Mouse (Mus musculus): Measurements from ENCODE around the gene Camkk2. TPM values are rescaled to one million over a fixed set of nuclear protein-coding genes. Genes with fewer than 3 reads are reported as not detected.

Camkk2 gene
- polyA plus RNA-seq, 1 experiment from 2014 or later = 70.7 TPM

DNA sequence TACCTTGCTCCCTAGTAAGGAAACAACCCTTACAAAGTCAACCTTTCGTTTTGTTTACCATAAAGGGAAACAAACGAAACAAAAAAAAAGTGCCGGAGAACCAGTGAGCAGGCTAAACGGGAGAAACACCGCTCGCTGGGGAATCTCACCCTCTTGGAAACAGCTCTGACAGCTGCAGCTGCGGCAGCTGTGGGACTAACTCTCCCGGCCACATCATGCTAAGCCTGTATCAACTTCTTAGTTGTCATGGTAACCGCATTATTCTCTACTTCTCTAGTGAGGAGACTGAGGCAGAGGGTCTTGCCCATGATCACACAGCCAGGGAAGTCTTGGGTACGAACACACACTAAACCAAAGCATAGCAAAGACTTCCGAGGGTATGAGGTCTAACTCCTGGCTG is 5.5 kb downstream of the Camkk2 start:
- Histone ChIP-seq H3K4me3 (replicated peaks; ENCODE audit: low read length) (no peak overlapping the region), H3K27me3 (replicated peaks; ENCODE audit: control insufficient read depth, insufficient read depth, low read length) (no peaks in the 10 kb centered on the region), H3K4me2 (ENCODE audit: low read length) (no peak overlapping the region), H3K9me3 (ENCODE audit: control insufficient read depth, low read length) (no peaks in the 10 kb centered on the region), H3K9ac (replicated peaks; ENCODE audit: low read depth, low read length) (no peak overlapping the region), H3K4me1 (replicated peaks; ENCODE audit: control insufficient read depth, insufficient read depth, low read length) (peaks cover 10% of the 10 kb centered on the region), H3K36me3 (ENCODE audit: control insufficient read depth, insufficient read depth) (no peaks in the 10 kb centered on the region), H3K27ac (ENCODE audit: low read length) (no peak overlapping the region)
- 67% methylated on average over 11 of the region's 11 CpGs for WGBS
- no peak for ATAC-seq

DNA sequence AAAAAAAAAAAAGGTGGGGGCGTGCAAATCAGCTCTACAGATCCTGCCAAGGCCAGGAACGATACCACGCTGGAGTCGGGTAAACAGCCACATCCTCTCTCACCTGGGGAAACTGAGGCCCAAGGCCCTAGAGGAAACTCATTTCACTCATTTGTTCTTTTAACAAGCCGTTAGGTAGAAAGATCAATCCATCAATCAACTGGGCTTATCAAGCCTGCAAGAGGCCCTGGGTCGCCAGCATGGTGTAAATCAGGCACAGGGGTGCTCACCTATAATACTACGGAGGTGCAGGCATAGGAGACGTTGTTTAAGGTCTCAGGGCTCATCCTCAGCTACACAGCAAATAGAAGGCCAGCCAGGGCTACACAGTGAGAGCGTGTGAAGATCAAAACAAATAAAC is 7.8 kb downstream of the Camkk2 start:
- Histone ChIP-seq H3K4me2 (ENCODE audit: low read length) (no peak overlapping the region), H3K4me3 (replicated peaks; ENCODE audit: low read length) (no peak overlapping the region), H3K27me3 (replicated peaks; ENCODE audit: control insufficient read depth, insufficient read depth, low read length) (no peaks in the 10 kb centered on the region), H3K9me3 (ENCODE audit: control insufficient read depth, low read length) (no peaks in the 10 kb centered on the region), H3K36me3 (ENCODE audit: control insufficient read depth, insufficient read depth) (no peaks in the 10 kb centered on the region), H3K4me1 (replicated peaks; ENCODE audit: control insufficient read depth, insufficient read depth, low read length) (0 out of 2 replicates have a peak, but pooled peaks cover 3% of the 10 kb centered on the region), H3K9ac (replicated peaks; ENCODE audit: low read depth, low read length) (no peak overlapping the region), H3K27ac (ENCODE audit: low read length) (no peak overlapping the region)
- ATAC-seq = no peak
- WGBS = 96% methylated on average over 9 of the region's 9 CpGs

DNA sequence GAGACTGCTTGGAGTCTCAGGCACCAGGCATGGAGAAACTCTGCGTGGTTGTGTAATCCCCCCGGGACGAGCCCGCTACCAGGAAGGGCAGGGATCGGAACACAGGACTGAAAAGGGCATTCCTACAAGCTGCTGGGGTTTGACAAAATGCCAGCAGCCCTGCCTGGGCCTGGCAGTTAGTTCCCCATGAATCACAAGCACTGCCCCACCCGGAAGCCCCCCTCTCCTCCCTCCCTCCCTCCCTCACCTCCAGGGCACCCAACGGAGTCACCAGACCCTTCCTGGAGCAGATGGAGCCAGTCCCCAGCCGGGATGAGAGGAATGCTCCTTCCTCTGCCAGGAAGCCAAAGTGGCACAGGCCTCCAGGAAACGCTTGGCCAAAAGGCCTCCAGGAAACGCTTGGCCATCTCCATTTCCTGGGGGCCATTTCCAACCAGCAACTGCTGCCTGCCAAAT is 8.4 kb downstream of the Camkk2 start:
- no peak overlapping the region for H3K27ac ChIP-seq (ENCODE audit: low read length)
- no peak for ATAC-seq
- no peak overlapping the region for H3K4me2 ChIP-seq (ENCODE audit: low read length)
- H3K36me3 ChIP-seq (ENCODE audit: control insufficient read depth, insufficient read depth) = no peaks in the 10 kb centered on the region
- H3K9me3 ChIP-seq (ENCODE audit: control insufficient read depth, low read length) = no peaks in the 10 kb centered on the region
- H3K9ac ChIP-seq (replicated peaks; ENCODE audit: low read depth, low read length) = no peak overlapping the region
- H3K4me3 ChIP-seq (replicated peaks; ENCODE audit: low read length) = no peak overlapping the region
- 0 out of 2 replicates have a peak, but pooled peaks cover 3% of the 10 kb centered on the region for H3K4me1 ChIP-seq (replicated peaks; ENCODE audit: control insufficient read depth, insufficient read depth, low read length)
- WGBS = 69% methylated on average over 10 of the region's 10 CpGs
- H3K27me3 ChIP-seq (replicated peaks; ENCODE audit: control insufficient read depth, insufficient read depth, low read length) = no peaks in the 10 kb centered on the region

DNA sequence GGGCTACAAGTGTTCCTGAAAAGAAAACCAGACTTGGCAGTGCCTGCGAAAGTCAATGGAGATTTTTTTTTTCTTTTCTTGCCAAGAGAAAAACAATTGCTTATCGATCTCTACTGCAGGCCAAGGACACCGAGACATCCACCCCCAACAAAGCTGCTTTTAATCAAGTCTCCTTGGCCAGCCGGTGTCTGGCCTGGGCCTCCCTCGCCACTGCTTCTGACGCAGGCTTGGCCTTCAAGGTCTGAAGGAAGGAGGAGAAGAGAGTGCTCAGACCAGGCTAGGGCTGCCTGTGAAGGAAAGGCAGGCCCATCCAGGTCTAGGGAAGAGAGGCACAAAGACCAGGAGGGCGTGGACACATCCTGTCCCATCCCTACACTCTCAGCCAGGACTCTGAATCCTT is 8.9 kb downstream of the Camkk2 start:
- H3K4me2 ChIP-seq (ENCODE audit: low read length) = no peak overlapping the region
- no peak for ATAC-seq
- no peak overlapping the region for H3K9ac ChIP-seq (replicated peaks; ENCODE audit: low read depth, low read length)
- 73% methylated on average over 7 of the region's 7 CpGs for WGBS
- H3K27me3 ChIP-seq (replicated peaks; ENCODE audit: control insufficient read depth, insufficient read depth, low read length) = no peaks in the 10 kb centered on the region
- H3K27ac ChIP-seq (ENCODE audit: low read length) = no peak overlapping the region
- no peaks in the 10 kb centered on the region for H3K36me3 ChIP-seq (ENCODE audit: control insufficient read depth, insufficient read depth)
- H3K4me3 ChIP-seq (replicated peaks; ENCODE audit: low read length) = no peak overlapping the region
- no peaks in the 10 kb centered on the region for H3K9me3 ChIP-seq (ENCODE audit: control insufficient read depth, low read length)
- H3K4me1 ChIP-seq (replicated peaks; ENCODE audit: control insufficient read depth, insufficient read depth, low read length) = 0 out of 2 replicates have a peak, but pooled peaks cover 3% of the 10 kb centered on the region

DNA sequence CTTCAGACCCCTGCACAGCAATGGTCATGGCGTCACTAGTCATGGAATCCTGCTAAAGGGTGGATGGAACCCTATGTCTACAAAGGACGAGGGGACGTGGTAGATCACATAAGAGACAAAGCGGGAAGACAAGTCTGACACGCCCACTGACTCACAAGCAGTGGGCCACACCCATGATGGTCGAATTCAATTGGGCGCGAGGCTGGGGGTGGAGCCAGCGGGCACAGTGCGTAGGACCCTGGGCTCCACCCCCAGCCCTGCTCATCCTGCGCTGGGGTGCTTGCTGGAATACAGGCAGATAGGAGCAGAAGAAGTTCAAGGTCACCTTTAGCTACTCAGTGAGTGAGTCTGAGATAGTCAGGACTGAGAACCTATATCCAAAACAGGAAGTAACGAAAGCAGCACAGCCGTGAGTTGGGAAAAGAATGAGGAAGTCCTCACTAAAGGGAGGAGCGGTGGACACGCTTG is 10.1 kb downstream of the Camkk2 start:
- Histone ChIP-seq H3K4me3 (replicated peaks; ENCODE audit: low read length) (no peak overlapping the region), H3K27ac (ENCODE audit: low read length) (no peak overlapping the region), H3K4me2 (ENCODE audit: low read length) (no peak overlapping the region), H3K27me3 (replicated peaks; ENCODE audit: control insufficient read depth, insufficient read depth, low read length) (no peaks in the 10 kb centered on the region), H3K4me1 (replicated peaks; ENCODE audit: control insufficient read depth, insufficient read depth, low read length) (0 out of 2 replicates have a peak, but pooled peaks cover 3% of the 10 kb centered on the region), H3K36me3 (ENCODE audit: control insufficient read depth, insufficient read depth) (no peaks in the 10 kb centered on the region), H3K9ac (replicated peaks; ENCODE audit: low read depth, low read length) (no peak overlapping the region), H3K9me3 (ENCODE audit: control insufficient read depth, low read length) (no peaks in the 10 kb centered on the region)
- ATAC-seq = no peak
- 86% methylated on average over 15 of the region's 15 CpGs for WGBS

DNA sequence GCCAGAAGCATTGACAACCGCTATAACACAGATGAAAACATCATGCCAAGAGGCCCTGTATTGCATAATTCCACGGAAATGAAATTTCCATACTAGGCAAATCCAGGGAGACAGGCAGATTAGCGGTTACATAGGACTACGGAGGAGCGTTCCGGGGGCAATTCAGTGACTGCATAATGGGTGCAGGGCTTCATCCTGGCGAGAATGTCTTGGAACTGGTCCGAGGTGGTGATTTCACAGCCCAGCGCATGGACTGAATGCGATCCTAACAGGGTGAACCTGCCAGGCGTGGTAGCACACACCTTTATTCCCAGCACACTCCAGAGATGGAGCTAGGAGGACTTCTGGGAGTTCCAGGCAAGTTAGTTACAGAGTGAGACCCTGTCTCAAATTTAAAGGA is 11.9 kb downstream of the Camkk2 start:
- peaks cover 3% of the 10 kb centered on the region; the same call in 1 of the 2 replicates for H3K36me3 ChIP-seq (ENCODE audit: control insufficient read depth, insufficient read depth)
- WGBS = 73% methylated on average over 11 of the region's 11 CpGs
- no peaks in the 10 kb centered on the region for H3K9me3 ChIP-seq (ENCODE audit: control insufficient read depth, low read length)
- ATAC-seq = no peak
- H3K9ac ChIP-seq (replicated peaks; ENCODE audit: low read depth, low read length) = no peak overlapping the region
- no peak overlapping the region for H3K4me3 ChIP-seq (replicated peaks; ENCODE audit: low read length)
- no peak overlapping the region for H3K27ac ChIP-seq (ENCODE audit: low read length)
- no peaks in the 10 kb centered on the region for H3K4me1 ChIP-seq (replicated peaks; ENCODE audit: control insufficient read depth, insufficient read depth, low read length)
- no peak overlapping the region for H3K4me2 ChIP-seq (ENCODE audit: low read length)
- no peaks in the 10 kb centered on the region for H3K27me3 ChIP-seq (replicated peaks; ENCODE audit: control insufficient read depth, insufficient read depth, low read length)

DNA sequence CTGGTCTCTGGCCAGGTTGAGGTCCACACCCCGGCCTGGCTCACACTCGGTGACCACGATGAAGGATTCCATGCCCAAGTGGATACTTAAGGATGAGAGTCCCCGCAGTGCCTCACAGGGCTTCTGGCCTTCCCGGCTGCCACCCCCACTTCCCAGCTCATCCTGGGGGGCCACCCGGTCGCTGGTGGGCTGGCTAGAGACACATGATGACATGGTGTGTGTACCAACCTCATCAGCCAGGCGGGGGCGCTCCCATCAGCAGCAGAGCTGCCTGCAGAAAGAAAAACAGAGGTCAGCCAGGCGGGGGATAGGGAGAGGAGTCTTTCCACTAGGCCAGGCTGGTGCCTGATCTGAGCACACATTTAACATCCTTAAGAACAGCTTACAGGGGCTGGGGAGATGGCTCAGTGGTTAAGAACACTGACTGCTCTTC is 15.2 kb downstream of the Camkk2 start:
- ATAC-seq = no peak
- Histone ChIP-seq H3K27me3 (replicated peaks; ENCODE audit: control insufficient read depth, insufficient read depth, low read length) (no peaks in the 10 kb centered on the region), H3K4me2 (ENCODE audit: low read length) (no peak overlapping the region), H3K36me3 (ENCODE audit: control insufficient read depth, insufficient read depth) (peaks cover 3% of the 10 kb centered on the region; the same call in 1 of the 2 replicates), H3K9ac (replicated peaks; ENCODE audit: low read depth, low read length) (no peak overlapping the region), H3K4me3 (replicated peaks; ENCODE audit: low read length) (no peak overlapping the region), H3K27ac (ENCODE audit: low read length) (no peak overlapping the region), H3K9me3 (ENCODE audit: control insufficient read depth, low read length) (no peaks in the 10 kb centered on the region), H3K4me1 (replicated peaks; ENCODE audit: control insufficient read depth, insufficient read depth, low read length) (no peaks in the 10 kb centered on the region)
- 52% methylated on average over 10 of the region's 10 CpGs for WGBS

DNA sequence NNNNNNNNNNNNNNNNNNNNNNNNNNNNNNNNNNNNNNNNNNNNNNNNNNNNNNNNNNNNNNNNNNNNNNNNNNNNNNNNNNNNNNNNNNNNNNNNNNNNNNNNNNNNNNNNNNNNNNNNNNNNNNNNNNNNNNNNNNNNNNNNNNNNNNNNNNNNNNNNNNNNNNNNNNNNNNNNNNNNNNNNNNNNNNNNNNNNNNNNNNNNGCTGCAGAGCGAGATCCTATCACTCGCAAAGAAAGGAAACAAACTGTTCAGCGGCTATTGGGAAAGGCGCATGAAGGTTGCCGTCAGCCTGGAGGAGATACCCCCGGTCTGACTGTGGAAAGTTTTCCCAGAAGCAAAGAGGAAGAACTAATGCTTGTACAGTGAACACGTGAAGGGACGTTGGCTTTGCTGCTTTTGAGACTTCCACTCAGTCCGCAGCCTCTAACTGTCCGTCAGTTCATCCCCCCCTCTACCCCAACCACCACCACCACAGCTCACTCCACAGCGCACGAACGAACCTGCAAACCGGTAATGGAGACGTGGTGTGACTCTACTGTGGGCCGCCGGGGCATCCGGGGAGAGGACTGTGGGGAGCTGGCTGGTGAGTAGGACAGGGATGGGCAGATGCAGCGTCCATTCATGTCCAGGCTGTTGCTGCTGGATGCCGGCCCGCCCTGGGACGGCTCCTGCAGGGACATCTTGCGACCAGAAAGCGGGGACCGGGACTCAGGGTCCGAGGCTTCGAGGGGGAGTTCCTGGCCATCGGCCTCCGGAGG is 15.8 kb downstream of the Camkk2 start:
- H3K36me3 ChIP-seq (ENCODE audit: control insufficient read depth, insufficient read depth) = peaks cover 5% of the 10 kb centered on the region; the same call in 1 of the 2 replicates
- H3K27ac ChIP-seq (ENCODE audit: low read length) = no peak overlapping the region
- no peak overlapping the region for H3K9ac ChIP-seq (replicated peaks; ENCODE audit: low read depth, low read length)
- WGBS = 86% methylated on average over 29 of the region's 29 CpGs
- no peak for ATAC-seq
- H3K9me3 ChIP-seq (ENCODE audit: control insufficient read depth, low read length) = no peaks in the 10 kb centered on the region
- no peak overlapping the region for H3K4me2 ChIP-seq (ENCODE audit: low read length)
- H3K4me3 ChIP-seq (replicated peaks; ENCODE audit: low read length) = no peak overlapping the region
- no peaks in the 10 kb centered on the region for H3K4me1 ChIP-seq (replicated peaks; ENCODE audit: control insufficient read depth, insufficient read depth, low read length)
- no peaks in the 10 kb centered on the region for H3K27me3 ChIP-seq (replicated peaks; ENCODE audit: control insufficient read depth, insufficient read depth, low read length)

DNA sequence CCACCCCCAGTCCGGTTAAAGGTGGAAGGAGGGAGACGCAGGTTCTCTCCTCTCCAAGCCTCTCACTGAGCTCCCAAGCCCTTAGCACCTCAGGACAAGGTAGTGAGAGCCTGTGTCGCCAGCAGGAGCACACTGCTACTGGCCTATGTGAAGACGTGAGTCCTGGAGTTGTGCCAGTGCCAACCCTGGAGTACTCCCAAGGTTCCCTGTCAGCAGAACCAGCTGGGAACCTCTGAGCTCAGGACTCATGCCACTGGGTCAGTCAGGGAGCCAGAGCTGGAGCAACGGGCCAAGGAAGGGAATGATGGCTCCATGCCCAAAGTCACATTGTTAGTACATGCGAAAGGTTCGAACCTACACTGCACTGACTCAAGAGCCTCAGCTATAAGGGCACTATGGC is 22.5 kb downstream of the Camkk2 start:
- no peaks in the 10 kb centered on the region for H3K9me3 ChIP-seq (ENCODE audit: control insufficient read depth, low read length)
- peaks cover 17% of the 10 kb centered on the region for H3K36me3 ChIP-seq (ENCODE audit: control insufficient read depth, insufficient read depth)
- no peak overlapping the region for H3K9ac ChIP-seq (replicated peaks; ENCODE audit: low read depth, low read length)
- no peak for ATAC-seq
- no peaks in the 10 kb centered on the region for H3K4me1 ChIP-seq (replicated peaks; ENCODE audit: control insufficient read depth, insufficient read depth, low read length)
- no peaks in the 10 kb centered on the region for H3K27me3 ChIP-seq (replicated peaks; ENCODE audit: control insufficient read depth, insufficient read depth, low read length)
- 77% methylated on average over 7 of the region's 7 CpGs for WGBS
- no peak overlapping the region for H3K4me2 ChIP-seq (ENCODE audit: low read length)
- no peak overlapping the region for H3K27ac ChIP-seq (ENCODE audit: low read length)
- no peak overlapping the region for H3K4me3 ChIP-seq (replicated peaks; ENCODE audit: low read length)
